Mouse (Mus musculus): ENCODE measurements around the gene Iah1. TPM values are rescaled to one million over a fixed set of nuclear protein-coding genes. Genes with fewer than 3 reads are reported as not detected.

The Iah1 gene
- total RNA-seq, 2 experiments from 2014 or later = 26.7 to 28.0 TPM

DNA sequence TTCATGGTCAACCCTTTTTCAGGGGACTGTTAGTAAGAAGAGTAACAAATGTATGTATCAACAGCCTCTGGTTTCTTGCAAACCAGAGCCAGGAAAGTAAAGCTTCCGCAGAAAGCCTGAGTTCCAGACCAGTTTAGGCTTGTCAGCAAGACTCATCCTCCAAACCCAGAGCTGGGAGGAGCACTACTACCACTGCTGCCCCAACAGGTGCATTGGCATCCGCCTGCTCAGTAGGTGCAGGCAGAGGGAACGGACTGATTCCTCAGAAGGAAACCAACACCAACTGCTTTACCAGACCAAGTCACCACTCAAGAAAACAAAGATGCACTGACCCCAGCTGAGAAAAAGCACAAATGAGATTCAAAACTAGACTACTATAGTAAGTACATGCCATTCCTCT is 47.0 kb downstream of the Iah1 start:
- intact Hi-C loops (cut with DNase I) = no loop called here
- DNase-seq = no peak

DNA sequence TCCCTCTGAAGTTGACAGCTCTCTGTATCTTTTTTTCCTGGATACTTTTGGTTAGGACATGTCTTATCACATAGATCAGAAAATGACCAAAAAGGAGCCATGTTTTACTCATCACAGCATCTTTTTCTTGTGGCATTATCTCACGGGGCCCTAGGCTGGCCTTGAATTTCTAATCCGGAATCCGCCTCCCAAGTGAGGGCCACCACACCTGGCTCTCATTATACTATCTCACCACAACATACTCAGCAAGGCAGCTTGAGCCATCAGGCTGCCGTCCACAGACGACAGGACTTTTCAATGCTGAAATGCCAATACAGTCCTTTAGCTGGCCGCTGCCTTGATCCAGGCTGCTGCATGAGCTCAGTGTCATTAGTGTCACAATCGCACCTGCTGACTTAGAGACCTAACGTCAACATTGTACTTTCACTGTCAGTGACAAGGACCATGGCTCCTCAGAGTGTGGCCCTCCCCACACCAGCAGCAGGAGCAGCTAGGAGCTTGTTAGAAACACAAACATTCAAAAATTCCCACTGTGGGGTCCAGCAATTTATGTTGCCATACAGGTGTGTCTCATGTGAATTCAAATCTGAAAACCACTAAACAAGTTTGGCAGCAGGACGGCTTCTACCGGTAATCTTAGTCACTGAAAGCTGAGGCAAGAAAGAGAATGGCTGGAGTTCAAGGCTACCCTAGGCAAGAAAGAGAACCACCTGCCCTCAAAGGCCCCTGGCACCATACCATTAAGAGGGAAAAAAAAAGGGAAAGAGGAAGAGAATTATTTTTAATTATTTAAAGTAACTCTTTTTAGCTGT is 48.6 kb downstream of the Iah1 start:
- DNase-seq = no peak
- intact Hi-C loops (cut with DNase I) = no loop called here

DNA sequence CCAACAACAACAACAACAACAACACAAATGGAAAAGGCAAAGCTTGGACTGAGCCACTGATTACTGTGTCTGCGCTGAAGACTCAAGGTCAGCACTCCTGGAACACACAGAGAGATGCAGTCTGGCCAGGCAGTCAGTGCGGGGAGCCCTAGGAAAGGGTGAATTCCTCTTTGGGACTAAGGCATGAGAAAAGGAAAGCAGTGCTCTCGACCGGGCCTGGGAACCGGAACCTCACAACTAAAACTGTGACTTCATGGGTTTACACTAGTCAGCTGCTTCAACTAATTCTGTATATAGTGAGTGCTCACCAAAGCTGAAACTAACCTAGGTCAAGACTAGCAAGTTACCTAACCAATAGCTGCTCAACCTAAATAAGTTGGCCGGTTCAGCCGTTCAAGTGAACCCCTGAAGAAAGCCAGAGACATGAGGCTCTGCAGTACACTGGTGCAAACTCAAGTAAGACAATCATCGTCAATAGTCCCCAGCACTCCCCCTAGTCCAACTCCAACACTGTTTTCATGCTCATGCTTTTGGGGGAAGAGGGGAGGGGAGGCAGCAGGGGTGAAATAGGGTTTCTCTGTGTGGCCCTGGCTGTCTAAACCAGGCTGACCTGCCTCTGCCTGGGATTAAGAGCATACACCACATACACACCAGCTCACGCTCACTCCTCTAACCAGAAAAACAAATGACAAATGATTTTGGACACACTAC is 52.3 kb downstream of the Iah1 start:
- intact Hi-C loops (cut with DNase I) = no loop called here
- DNase-seq = peak; percentile 27 to 38

DNA sequence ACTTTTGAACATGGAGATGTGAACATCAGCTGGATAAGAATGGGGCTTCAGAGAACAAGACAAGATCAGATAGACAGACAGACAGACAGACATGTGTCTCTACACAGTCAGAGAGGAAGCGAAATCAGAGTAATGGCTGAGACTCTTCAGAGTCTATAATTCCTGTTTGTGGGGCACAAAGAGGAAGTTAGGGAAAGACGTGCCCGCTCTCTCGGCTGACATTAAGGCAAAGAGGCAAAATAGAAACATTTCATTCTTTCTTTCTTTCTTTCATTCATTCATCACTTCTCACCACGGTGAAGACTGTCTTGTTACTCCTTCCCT is 52.9 kb downstream of the Iah1 start:
- intact Hi-C loops (cut with DNase I) = no loop called here
- no peak for DNase-seq

DNA sequence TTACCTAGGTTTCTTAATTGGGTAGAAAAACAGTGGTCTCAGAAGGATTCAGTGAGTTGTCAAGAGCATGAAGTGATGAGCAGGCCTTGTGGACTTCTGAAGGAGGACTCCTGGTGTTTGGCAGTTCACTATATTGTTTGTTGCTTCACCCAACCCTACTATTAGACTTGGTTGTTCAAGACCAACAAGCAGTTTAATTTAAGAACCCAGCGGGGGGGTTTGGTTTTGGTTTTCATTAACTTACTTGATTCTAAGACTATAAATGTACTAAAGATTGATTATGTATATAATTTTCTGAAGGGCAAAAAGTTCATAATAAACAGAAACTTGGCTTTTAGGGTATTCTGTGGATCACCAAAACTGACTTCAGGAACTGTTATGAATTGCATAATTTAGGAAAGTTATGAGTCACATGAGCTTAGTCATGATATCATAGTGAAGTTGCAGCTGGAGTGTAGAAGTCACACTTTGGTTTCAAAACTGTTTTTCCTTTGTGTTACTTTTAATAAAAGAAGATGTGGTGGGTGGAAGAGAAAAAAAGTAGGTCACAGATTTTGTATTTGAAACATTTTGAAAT is 53.9 kb downstream of the Iah1 start:
- intact Hi-C loops (cut with DNase I) = no loop called here
- no peak for DNase-seq

DNA sequence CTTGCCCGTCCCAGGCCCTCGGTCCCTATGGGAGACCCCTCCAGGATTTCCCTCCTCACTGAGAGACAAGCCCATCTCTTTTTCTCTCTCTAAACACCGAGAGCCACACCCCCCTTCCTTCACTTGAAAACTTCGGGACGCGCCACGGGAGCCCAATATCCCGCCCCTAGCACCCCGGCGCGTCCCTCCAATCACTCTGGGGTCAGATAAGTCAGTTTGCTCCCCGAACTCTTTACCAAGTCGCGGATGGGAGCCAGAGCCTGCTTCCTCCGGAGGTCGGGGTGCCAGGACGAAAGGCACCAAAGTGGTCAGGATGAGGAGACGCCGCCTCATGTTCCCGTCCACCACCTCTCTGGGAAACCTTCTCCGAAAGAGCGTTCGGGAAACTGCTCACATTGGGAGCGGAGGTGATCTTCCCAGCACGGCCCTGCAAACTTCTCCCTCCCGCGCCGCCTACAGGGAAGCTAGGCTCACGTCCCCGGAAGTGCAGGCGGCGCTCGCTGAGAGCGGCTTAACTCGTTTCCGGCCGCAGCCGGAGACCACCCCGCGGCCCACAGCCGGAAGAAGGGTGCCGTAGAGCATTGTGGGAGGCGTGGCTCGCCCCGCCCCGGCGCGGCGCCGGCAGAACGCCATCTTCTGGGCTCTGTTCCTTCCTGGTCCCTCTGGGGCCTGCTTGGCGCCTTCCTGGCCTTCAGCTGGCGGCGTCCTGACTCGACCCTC is 57.1 kb downstream of the Iah1 start, which contains the start of gene Adam17:
TSS of gene Adam17 (minus strand) at position 533 of the 720 bp plus-strand sequence.
- intact Hi-C loops (cut with DNase I) = loop anchor here (2.0 kb wide), 1 partner anchor 44 kb away; the partner anchor contains the start of gene Ywhaq

More for the DNA sequence above, 57.1 kb downstream of the Iah1 start, which contains the start of gene Adam17:
- peak; percentile 98 to 99 for DNase-seq

Other genes with a start within 250 kb of the Iah1 start
- 10 to 100 TPM; 42.9 to 46.0 TPM for gene Cpsf3, start 31.0 kb upstream of the Iah1 start, total RNA-seq (2021)
- 10 to 100 TPM; 39.6 to 42.4 TPM for gene Itgb1bp1, start 30.1 kb upstream of the Iah1 start, total RNA-seq (2021)
- gene Adam17, start 57.2 kb downstream of the Iah1 start, total RNA-seq (2021) = 10 to 100 TPM; 49.9 to 59.8 TPM
- 100 to 1,000 TPM; 137 to 140 TPM for gene Ywhaq, start 101.2 kb downstream of the Iah1 start, total RNA-seq (2021)